Mouse (Mus musculus) cerebellum, adult 11-12 months (tissue): Measurements from ENCODE around the gene Med21.

ENCODE experiments used
- DNase-seq: peaks from one replicate; pipeline ENCODE4 v3.0.0; 2022

Gene Med21

GRCm38 (mm10) chr6:146685781-146686308 lies 43.5 kb downstream of the Med21 start:
- DNase-seq = no peak

GRCm38 (mm10) chr6:146686463-146687196 lies 44.3 kb downstream of the Med21 start:
- no peak for DNase-seq

GRCm38 (mm10) chr6:146688010-146688409 lies 45.7 kb downstream of the Med21 start:
- no peak for DNase-seq

GRCm38 (mm10) chr6:146688861-146689260 lies 46.5 kb downstream of the Med21 start:
- DNase-seq = no peak

GRCm38 (mm10) chr6:146697767-146698166 lies 55.4 kb downstream of the Med21 start:
- DNase-seq = no peak

- no peak for DNase-seq
These were observed 56.0 kb downstream of the Med21 start for GRCm38 (mm10) chr6:146698376-146698775.
